Mouse (Mus musculus) ES-E14 (cell line): ENCODE measurements around the gene Pik3cg.

Experiments used
- CHD2 ChIP-seq: IDR thresholded peaks from 2 replicates; pipeline ENCODE4 v1.6.1; 2014; ENCODE audit warnings: mild to moderate bottlenecking, low read depth, low read length, inconsistent platforms
- HCFC1 ChIP-seq: IDR thresholded peaks from 2 replicates; pipeline ENCODE4 v1.6.1; 2012; ENCODE audit warnings: low read length, inconsistent platforms, borderline replicate concordance; ENCODE audit not compliant: insufficient read depth
- ZC3H11A ChIP-seq: IDR thresholded peaks from 2 replicates; pipeline ENCODE4 v1.6.1; 2012; ENCODE audit warnings: low read depth, mild to moderate bottlenecking, inconsistent platforms, low read length, borderline replicate concordance
- ZNF384 ChIP-seq: IDR thresholded peaks from 2 replicates; pipeline ENCODE4 v1.6.1; 2012; ENCODE audit warnings: low read depth, low read length, inconsistent platforms

GRCm38 (mm10) chr12:32183584-32183983 lies 24.9 kb downstream of the Pik3cg start:
- TF ChIP-seq ZNF384 (no peak), ZC3H11A (no peak), CHD2 (no peak), HCFC1 (no peak)
